Mouse (Mus musculus) brown adipose tissue, adult 24 weeks (tissue): ENCODE data around the gene Eps8. TPM values are rescaled to one million over a fixed set of nuclear protein-coding genes. Genes with fewer than 3 reads are reported as not detected.
"Not testable (repeated sequence)": the region's sequence is repeated elsewhere in the genome, so short reads cannot be mapped to it uniquely, and the experiment has no call there.

Experiments
- H3K27ac ChIP-seq: fragments of 200-500 bp; replicated peaks from 2 replicates; pipeline ENCODE4 v1.5.1; 2012; ENCODE audit warnings: low read depth, mild to moderate bottlenecking, low read length
- H3K4me1 ChIP-seq: fragments of 200-500 bp; 2 replicates; pipeline ENCODE4 v1.6.1; 2012; ENCODE audit warnings: low read length, mixed read lengths; ENCODE audit not compliant: control insufficient read depth, insufficient read depth, insufficient read length
- H3K4me3 ChIP-seq: fragments of 200-500 bp; 2 replicates; pipeline ENCODE4 v1.5.1; 2012; ENCODE audit warnings: low read depth, mild to moderate bottlenecking, low read length, moderate library complexity; ENCODE audit not compliant: insufficient read depth
- polyA plus RNA-seq: library from polyadenylated mRNA; stranded (reverse); fragments of >200 nt; gene quantifications from 2 replicates; pipeline ENCODE4 v1.2.4, GENCODE M21; 2012; ENCODE audit not compliant: missing spikeins, insufficient read depth, insufficient read length

Gene Eps8
- polyA plus RNA-seq, 1 experiment: 7.0 TPM

DNA sequence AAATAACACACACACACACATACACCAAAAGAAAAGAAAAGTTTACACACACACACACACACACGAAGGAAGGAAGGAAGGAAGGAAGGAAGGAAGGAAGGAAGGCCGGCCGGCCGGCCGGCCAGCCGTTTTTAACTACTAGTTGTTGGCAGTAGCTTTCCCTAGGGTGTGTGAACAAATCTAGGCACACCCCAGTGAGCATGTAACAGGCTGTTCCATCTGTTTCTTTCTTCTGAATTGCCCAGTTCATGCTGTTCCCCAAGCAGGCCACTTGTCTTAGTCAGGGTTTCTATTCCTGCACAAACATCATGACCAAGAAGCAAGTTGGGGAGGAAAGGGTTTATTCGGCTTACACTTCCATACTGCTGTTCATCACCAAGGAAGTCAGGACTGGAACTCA, 208.6 kb downstream of the Eps8 start:
- H3K27ac ChIP-seq, H3K4me3 ChIP-seq, H3K4me1 ChIP-seq: not testable (repeated sequence)

GRCm38 (mm10) chr6:137443089-137443488, 211.6 kb downstream of the Eps8 start:
- no peak overlapping the region for H3K27ac ChIP-seq
- no peaks in the 10 kb centered on the region for H3K4me1 ChIP-seq
- no peak overlapping the region for H3K4me3 ChIP-seq

DNA sequence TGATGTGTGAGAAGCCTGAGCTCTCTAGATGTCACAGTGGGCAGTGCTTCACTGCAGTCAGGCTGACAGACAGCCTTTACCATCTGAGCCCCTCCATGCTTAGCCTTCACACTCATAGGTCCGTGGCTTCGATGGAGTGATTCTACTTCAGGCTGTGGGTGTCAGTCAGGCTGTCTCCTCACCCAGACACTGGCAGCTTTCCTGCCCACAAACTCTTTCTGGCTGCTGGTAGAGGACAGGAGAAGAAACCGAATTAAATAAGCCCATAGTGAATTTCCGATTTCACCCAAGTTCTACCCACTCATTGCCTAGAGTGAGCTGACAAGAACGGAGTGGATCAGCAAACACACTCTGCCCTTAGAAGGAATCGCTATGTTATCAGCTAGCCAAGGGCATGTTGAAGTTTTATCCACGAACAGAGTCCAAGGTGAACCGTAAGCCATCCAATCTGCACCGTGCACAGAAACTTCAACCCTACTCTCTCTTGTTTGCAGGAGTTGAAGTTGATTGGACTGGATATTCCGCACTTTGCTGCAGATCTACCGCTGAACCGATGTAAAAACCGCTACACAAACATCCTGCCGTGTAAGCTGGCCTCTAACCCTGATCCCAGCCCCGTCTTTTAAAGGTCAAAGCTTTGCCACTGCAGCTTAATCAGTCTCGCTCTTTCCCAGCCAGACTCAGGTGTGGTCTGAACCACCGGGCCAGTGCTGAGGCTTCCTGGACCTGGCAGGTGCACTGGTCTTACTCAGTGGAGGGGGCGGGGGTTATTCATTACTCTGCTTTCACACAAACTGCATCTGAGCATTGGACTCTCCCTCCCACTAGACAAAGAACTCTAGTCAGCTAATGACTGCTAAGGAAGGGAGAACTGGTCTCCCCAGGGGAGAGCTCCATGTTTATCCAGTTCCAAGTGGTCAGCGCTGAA, 213.9 kb downstream of the Eps8 start:
- Histone ChIP-seq H3K4me1 (no peaks in the 10 kb centered on the region), H3K4me3 (no peak overlapping the region), H3K27ac (no peak overlapping the region)

GRCm38 (mm10) chr6:137437902-137438580, 216.6 kb downstream of the Eps8 start:
- Histone ChIP-seq H3K4me1 (no peaks in the 10 kb centered on the region), H3K4me3 (no peak overlapping the region), H3K27ac (no peak overlapping the region)

DNA sequence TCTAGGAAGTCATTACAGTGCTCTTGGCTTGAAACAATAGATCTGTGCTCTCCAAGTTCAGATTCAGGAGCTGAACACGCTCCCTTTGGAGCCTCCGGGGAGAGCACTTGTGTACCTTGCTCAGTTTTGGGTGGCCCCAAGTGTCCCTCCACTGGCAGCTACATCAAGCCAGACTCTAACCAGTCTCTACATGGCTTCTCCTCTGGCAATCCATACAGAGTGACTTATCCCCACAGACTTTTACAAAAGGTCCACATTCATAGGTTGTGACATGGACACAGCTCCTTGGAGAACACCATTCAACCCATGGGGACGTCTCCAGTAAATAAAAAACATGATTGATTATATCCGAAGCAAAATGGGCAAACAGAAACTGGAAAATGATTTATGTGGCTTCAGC, 217.2 kb downstream of the Eps8 start:
- Histone ChIP-seq H3K27ac (no peak overlapping the region), H3K4me3 (no peak overlapping the region), H3K4me1 (no peaks in the 10 kb centered on the region)

DNA sequence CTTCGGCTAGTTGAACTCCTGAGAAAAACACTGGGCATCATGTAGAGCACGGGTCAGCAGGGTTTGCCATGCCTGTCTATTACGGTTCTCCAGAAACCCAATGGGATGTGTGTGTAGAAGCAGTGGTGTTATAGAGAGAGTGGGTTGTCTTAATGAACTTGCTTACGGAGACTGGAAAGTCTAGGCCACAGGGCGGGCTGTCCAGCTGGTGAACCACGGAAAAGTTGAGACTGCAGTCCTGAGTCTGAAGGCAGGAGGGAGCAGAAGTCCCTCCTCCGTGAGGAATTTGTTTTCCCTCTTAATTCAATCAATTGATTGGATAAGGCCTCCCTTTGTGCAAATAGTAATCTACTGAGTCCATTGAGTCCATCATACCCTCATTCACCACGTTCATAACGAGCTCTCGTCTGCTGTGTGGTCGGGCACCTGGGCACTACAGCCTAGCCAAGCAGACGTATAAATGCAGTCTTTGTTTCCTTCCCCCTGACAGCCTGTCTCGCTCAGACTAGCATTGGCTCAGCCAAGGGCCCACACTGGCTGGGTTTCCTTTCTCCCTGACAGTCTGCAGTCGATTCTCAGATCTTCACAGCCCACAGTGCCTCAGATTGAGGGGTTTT, 221.0 kb downstream of the Eps8 start:
- Histone ChIP-seq H3K27ac (no peak overlapping the region), H3K4me3 (no peak overlapping the region), H3K4me1 (no peaks in the 10 kb centered on the region)

Other genes starting within 250 kb of the Eps8 start
- 62.9 and 69.9 TPM in 2 replicates for gene Strap, start 80.2 kb upstream of the Eps8 start, polyA plus RNA-seq
- 18.9 and 26.8 TPM in 2 replicates for gene Dera, start 99.7 kb upstream of the Eps8 start, polyA plus RNA-seq